Mouse (Mus musculus): ENCODE measurements around the gene Dnase1l3.
"Not testable (repeated sequence)": the region's sequence is repeated elsewhere in the genome, so short reads cannot be mapped to it uniquely, and the experiment has no call there.

Gene Dnase1l3

GRCm38 (mm10) chr14:8015756-8016155, 21.4 kb upstream of the Dnase1l3 start:
- no peak for DNase-seq (ENCODE audit: low read depth, low spot score)

- DNase-seq (ENCODE audit: low read depth, low spot score), result no peak
Measured at GRCm38 (mm10) chr14:8011938-8012337, 17.6 kb upstream of the Dnase1l3 start.

- no peak for DNase-seq (ENCODE audit: low read depth, low spot score)
Measured at GRCm38 (mm10) chr14:8011297-8011696, 16.9 kb upstream of the Dnase1l3 start.

- DNase-seq (ENCODE audit: low read depth, low spot score), result no peak
Measured at GRCm38 (mm10) chr14:8007923-8008322, 13.6 kb upstream of the Dnase1l3 start.

GRCm38 (mm10) chr14:8007486-8007885, 13.1 kb upstream of the Dnase1l3 start:
- DNase-seq (ENCODE audit: low read depth, low spot score), result no peak

GRCm38 (mm10) chr14:8007084-8007483, 12.7 kb upstream of the Dnase1l3 start:
- DNase-seq (ENCODE audit: low read depth, low spot score), result no peak

- not testable (repeated sequence) for DNase-seq (ENCODE audit: low read depth, low spot score)
Measured at GRCm38 (mm10) chr14:8006061-8006460, 11.7 kb upstream of the Dnase1l3 start.

DNA sequence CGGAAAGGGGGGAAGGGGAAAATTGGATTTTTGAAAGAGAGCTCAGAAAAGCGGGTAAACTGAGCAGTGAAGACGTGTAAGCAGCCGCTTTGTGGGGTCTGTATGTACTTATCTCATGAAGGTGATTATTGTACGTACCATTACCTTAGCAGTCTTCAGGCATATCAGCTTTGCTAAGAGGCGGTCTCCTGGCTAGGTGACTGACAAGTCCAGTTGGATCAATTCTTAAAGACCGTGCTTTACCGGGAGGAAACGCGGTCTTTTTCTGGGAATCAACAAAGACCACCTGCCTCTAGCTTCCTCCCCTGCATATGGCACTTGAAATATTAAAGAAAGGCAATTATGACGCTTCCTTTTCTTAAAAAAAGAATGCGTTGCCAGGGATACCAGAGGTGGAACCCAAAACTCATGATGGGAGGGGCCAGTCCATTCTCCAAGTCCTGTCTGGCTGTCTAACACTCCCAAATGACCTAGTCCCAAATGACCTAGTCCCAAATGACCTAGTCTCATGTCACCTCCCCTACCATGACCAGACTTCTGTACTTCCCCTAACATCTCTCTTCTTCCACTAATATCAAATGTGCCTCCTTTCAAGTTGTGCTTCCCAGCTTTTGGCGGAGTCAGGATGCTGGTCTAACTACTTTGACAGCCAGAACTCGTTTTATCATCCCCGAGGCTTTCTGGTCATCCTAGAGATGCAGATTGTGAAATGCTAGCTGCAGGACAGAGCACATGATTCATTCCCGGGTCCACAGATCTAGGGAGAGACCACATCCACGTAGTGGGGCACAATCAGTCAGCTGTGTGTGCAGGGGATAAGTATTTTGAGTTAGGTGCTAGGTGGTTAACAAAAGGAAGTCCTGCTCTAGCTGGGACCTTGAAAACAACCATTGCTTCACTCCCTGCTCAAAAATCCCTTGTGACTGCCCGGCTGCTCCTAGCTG, 9.6 kb upstream of the Dnase1l3 start:
- no peak for DNase-seq (ENCODE audit: low read depth, low spot score)

DNA sequence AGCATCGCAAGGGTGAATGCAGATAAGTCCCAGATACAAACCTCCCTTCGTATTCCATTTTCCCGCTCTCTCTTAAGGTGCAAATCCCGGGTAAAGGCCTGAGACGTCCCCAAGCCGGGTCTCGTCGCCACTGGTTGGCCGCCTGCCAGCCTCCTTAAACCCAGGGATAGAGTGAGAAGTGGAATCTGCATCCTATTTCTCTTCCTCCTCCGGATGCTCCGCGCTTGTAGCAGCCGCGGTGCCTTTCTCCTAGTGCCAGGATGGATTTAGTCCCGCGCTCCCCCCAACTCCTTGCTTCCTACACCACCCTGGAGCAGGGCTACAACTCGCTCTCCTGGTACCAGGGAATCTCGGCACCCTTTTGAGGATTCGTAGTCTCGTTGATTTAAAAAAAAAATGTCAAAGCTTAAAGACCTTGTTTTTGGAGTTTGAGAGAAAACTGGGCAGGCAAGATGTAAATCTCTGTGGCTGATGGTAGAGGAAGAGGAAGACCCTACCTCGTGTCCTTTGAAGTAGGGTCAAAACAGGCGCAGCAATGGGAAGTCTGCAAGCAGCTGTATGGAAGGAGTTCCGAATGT, 8.8 kb upstream of the Dnase1l3 start:
- DNase-seq (ENCODE audit: low read depth, low spot score), result no peak

DNA sequence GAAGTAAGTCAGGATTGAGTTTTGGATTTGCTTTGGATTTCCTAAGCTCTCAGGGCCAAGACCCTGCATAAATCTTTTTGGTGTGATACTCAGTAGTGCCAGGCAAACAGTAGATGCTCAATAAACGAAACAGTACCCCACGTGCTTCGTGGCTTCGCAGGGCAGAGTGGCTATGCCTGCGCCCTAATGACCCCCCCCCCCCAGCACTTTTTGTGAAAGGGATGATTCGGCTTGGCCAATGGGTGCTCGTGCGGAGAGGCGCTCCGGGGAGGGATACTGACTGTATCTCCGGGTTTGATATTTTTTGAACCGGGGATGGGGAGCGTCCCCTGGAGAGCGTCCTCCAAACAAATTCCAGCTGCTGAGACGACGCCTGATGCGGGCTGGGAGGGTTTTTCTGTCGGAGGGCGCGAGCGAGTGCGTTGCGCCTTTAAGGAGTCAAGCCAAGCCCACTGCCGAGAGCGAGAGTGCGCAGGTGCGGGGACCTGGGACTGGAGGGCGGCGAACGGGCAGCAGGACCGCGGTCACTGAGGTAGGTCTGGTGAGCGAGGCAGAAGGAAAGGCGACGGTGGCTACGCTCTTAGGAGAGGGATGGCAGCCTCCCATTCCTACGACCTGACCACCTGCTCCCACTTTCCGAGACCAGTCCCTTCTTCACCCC, 8.2 kb upstream of the Dnase1l3 start, which contains the start of gene Abhd6:
Abhd6 (plus strand) TSS at position 471 of the 661 bp plus-strand sequence.
- peak; percentile 94 for DNase-seq (ENCODE audit: low read depth, low spot score)

DNA sequence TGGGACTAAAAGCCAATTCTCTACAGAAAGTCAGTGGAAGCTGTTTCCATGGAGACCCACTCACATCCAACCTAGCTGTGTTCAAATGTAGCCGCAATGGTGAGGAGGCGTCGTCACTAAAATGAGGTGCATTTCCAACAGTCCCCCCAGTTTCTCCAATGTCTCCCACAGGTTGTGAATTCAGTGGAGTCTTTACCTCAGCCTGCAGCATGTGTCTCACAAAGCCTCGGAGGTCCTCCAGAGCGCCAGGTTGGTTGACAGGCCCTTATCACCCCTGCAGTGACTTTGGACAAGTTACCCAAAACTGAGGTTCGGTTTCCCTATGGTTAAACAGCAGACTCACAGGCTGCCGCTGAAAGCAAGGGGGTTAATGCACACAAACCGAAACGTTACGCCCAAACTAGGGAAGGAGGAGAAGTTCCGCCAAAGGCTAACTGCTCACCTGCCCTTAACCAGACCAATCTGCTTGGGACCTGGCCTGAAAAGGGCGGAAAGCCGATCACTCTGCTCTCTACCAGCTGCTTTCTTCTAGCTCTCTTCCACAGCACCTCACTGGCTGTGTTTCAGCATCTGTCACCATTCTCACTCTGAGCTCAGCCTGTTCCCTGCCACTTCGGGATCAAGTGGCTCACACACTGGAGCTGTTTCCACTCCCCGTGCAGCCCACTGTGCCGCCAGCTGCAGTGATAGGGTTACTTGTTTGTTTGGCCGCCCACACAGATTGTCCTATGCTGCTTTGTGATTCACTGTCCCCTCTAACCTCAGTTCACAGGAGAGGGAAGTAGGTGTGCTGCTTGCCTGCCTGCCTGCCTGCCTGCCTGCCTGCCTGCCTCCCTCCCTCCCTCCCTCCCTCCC, 6.7 kb upstream of the Dnase1l3 start:
- DNase-seq (ENCODE audit: low read depth, low spot score), result peak; percentile 69

- no peak for DNase-seq (ENCODE audit: low read depth, low spot score)
Measured at GRCm38 (mm10) chr14:8000247-8000646, 5.9 kb upstream of the Dnase1l3 start.

DNA sequence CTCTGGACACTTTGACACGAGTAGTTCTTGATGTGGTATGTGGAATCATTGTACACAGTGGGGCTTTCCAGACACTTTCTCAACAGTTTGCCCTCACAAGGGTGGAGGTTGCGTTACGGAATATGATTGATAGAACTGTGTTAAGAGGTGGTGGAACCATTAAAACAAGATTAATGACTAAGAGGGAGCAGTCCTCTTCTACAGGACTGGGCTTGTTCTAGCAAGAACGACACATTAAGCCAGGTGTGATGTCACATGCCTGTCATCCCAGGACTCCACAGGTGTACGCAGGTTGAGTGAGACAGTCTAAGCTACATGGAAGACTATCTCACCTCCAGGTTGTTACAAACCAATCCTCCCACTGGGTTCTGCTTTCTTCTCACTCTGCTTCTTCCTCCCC, 5.1 kb upstream of the Dnase1l3 start:
- no peak for DNase-seq (ENCODE audit: low read depth, low spot score)

DNA sequence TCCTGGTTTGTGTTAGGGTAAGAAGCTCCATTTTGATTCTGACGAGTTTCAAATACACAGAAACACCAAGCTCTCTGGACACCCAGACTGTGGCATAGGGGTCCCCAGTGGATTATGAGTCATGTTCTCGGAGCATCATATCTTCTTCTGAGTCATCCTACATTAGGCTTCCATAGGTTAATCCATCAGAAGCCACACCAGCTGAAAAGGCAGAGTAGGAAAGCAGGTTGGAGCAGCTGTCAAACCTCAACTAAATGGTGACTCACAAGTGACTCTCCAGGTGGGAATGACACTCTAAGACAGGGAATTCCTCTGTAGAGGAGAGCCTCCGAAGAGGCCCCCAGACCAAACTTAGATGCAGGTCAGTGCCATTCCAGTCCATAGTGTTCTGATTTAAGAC, 4.7 kb upstream of the Dnase1l3 start:
- no peak for DNase-seq (ENCODE audit: low read depth, low spot score)

GRCm38 (mm10) chr14:7997255-7997696, 2.9 kb upstream of the Dnase1l3 start:
- peak; percentile 93 for DNase-seq (ENCODE audit: low read depth, low spot score)

GRCm38 (mm10) chr14:7992158-7992557, 2.2 kb downstream of the Dnase1l3 start:
- no peak for DNase-seq (ENCODE audit: low read depth, low spot score)

GRCm38 (mm10) chr14:7991108-7991776, 3.1 kb downstream of the Dnase1l3 start:
- no peak for DNase-seq (ENCODE audit: low read depth, low spot score)

GRCm38 (mm10) chr14:7989961-7990360, 4.4 kb downstream of the Dnase1l3 start:
- no peak for DNase-seq (ENCODE audit: low read depth, low spot score)

DNA sequence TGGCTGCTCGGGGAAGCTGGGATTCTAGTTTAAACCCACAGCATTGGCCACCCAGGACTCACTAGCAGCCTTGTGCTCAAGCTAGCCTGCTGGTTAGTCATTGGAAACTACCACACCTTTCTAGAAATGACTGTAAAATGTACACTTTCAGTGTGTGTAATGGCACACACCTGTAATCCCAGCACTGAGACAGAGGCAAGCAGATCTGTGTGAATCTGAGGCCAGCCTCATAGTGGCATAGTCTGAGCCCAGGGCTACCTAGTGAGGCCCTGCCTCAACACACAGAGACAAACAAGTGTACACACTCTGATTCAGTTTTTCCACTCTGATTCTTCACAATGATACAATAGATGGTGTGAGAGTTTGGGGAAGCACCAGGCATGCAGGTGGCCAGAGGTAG, 5.0 kb downstream of the Dnase1l3 start:
- no peak for DNase-seq (ENCODE audit: low read depth, low spot score)

- no peak for DNase-seq (ENCODE audit: low read depth, low spot score)
Measured at GRCm38 (mm10) chr14:7986913-7987312, 7.5 kb downstream of the Dnase1l3 start.

GRCm38 (mm10) chr14:7981226-7981625, 13.1 kb downstream of the Dnase1l3 start:
- DNase-seq (ENCODE audit: low read depth, low spot score), result no peak

Measured in ZHBTc4 (cell line).